Mouse (Mus musculus) forebrain, embryonic 14.5 days (tissue): ENCODE measurements around the gene Gm28048. TPM values are rescaled to one million over a fixed set of nuclear protein-coding genes. Genes with fewer than 3 reads are reported as not detected.
A peak's percentile ranks its signal among the peaks of the same experiment; 100 is the strongest.

ENCODE experiments used
- ATAC-seq: fragments of 200-750 bp; cut with Nextera tagmentation; 2 replicates; pipeline ENCODE4 v1.8.0; 2017; ENCODE audit warnings: mild to moderate bottlenecking, moderate library complexity
- DNase-seq: peaks from one replicate; pipeline ENCODE4 v3.0.0-alpha.2; 2015; ENCODE audit warnings: low spot score
- H3K27ac ChIP-seq: fragments of 300-500 bp; sonication (generic); 2 replicates; pipeline ENCODE4 v1.5.1; 2014; ENCODE audit warnings: low read depth, mild to moderate bottlenecking, control low read depth, low read length, moderate library complexity
- H3K27me3 ChIP-seq: fragments of 300-500 bp; sonication (generic); replicated peaks from 2 replicates; pipeline ENCODE4 v1.6.1; 2014; ENCODE audit warnings: low read length, control low read depth, mixed read lengths; ENCODE audit not compliant: control insufficient read depth, insufficient read depth
- H3K36me3 ChIP-seq: fragments of 300-500 bp; sonication (generic); 2 replicates; pipeline ENCODE4 v1.6.1; 2014; ENCODE audit warnings: low read length, control low read depth; ENCODE audit not compliant: control insufficient read depth, insufficient read depth
- H3K4me1 ChIP-seq: fragments of 300-500 bp; sonication (generic); 2 replicates; pipeline ENCODE4 v1.6.1; 2014; ENCODE audit warnings: antibody characterized with exemption, low read length, control low read depth; ENCODE audit not compliant: control insufficient read depth, insufficient read depth
- H3K4me2 ChIP-seq: fragments of 300-500 bp; sonication (generic); 2 replicates; pipeline ENCODE4 v1.6.1; 2014; ENCODE audit warnings: mild to moderate bottlenecking, control low read depth, low read length
- H3K4me3 ChIP-seq: fragments of 300-500 bp; sonication (generic); 2 replicates; pipeline ENCODE4 v1.5.1; 2014; ENCODE audit warnings: low read depth, low read length, control low read depth
- H3K9ac ChIP-seq: fragments of 300-500 bp; sonication (generic); 2 replicates; pipeline ENCODE4 v1.6.1; 2014; ENCODE audit warnings: mild to moderate bottlenecking, low read length, control low read depth, moderate library complexity
- H3K9me3 ChIP-seq: fragments of 300-500 bp; sonication (generic); replicated peaks from 2 replicates; pipeline ENCODE4 v1.6.1; 2016; ENCODE audit warnings: low read length, control low read depth, mixed read lengths; ENCODE audit not compliant: control insufficient read depth
- WGBS: fragments of 180-500 bp; shearing (Covaris S2); extraction: QIAGEN DNeasy Blood & Tissue Kit; methylation state at CpG from one replicate; pipeline ENCODE4 v1.1.7; 2014; 5-methylcytosine and 5-hydroxymethylcytosine counted together
- polyA plus RNA-seq: library from polyadenylated mRNA; unstranded; fragments of >200 nt; fragmentation: Nextera tagmentation; extraction: Ambion mirVana; gene quantifications from 2 replicates; pipeline ENCODE4 v1.2.1, GENCODE M21; 2014

Gm28048 gene
- polyA plus RNA-seq, 1 experiment from 2014 or later, result 4.3 TPM

DNA sequence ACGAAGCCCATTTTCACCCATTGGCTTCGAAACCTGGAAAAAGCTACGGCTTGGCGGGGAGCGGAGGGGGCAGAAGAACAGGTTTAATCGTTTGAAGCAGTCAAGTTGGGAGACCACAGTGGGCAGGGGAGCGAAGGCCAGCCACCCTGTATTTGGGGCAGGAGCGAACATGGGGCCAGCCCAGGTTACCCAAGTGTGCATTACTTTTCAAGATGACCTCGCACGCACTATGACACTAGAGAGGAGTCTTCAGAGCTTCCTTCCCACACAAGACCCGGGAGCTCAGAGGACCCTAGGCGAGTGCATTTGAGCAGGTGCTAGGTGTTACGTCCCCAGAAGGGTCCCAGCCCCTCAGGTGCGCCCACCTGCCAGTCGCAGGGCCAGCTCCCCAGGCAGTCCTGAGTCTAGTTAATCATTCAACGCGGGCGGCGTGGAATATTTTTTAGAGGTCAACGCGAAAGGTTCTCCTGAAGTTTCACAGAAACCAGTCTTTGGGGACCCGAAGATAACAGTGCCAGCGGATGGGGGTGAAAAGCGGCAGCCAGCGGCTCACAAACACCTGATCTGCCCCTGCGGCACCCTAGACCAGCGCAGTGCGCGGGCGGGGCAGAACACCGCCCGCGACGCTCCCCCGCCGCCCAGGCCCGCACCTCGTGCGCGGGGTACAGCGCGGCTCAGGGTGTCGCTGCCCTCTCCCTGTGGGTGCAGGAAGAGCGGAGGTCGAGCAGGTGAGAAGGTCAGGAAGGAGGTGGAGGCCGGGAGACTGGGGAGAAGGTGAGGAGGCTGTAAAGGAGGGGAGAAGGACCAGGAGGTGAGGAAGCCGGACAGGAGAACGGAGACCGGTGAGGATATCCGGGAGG is 123.2 kb downstream of the Gm28048 start:
- no peak overlapping the region for H3K27ac ChIP-seq
- peaks cover 14% of the 10 kb centered on the region for H3K4me1 ChIP-seq
- no peaks in the 10 kb centered on the region for H3K9me3 ChIP-seq
- H3K4me2 ChIP-seq, result peak overlapping the region; percentile 77
- H3K27me3 ChIP-seq, result peaks cover 39% of the 10 kb centered on the region
- ATAC-seq (peak; percentile 25), DNase-seq (no peak)
- H3K9ac ChIP-seq, result peak overlapping the region; percentile 64
- H3K36me3 ChIP-seq, result no peaks in the 10 kb centered on the region
- WGBS, result 1% methylated on average over 50 of the region's 50 CpGs
- H3K4me3 ChIP-seq, result peak overlapping the region; percentile 68

DNA sequence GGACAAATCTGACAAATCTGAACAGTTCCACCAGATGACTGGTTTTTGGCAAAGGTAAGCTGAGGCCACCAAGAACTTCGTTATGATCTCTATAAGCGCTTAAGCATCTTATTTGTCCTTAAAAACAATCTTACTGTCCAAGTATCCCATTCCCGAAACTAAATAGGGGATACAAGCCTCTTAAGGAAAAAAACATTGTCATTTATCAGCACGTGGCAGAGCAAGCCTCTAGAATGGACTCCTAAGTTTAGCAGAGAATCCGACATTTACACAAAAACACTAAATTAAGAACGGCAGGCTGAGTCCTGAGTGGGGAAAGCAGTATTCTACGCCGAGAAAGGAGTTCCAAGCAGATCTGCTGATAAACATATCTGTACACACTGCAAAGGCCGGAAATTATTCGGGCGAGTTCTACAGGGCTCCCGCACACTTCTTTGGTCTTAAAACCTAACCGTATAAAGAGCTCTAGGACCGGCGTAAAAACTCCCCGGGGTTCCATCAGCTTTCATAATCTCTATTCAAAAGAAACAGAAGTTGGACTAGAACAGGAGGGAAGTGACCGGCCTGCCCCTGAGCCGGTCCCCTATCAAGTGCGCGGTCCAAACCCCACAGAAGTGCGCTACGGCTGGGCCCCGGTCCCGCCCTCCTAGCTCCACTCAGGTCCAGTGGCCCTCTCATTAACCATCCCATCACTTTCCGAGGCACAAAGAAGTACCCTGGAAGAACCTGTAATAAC is 124.0 kb downstream of the Gm28048 start:
- peak overlapping the region; percentile 68; the same call in 1 of the 2 replicates for H3K4me3 ChIP-seq
- H3K27ac ChIP-seq, result no peak overlapping the region
- ATAC-seq (no peak), DNase-seq (no peak)
- peaks cover 39% of the 10 kb centered on the region for H3K27me3 ChIP-seq
- H3K36me3 ChIP-seq, result no peaks in the 10 kb centered on the region
- peak overlapping the region; percentile 77 for H3K4me2 ChIP-seq
- H3K9ac ChIP-seq, result no peak overlapping the region; the same call in 1 of the 2 replicates
- WGBS, result 16% methylated on average over 25 of the region's 25 CpGs
- peaks cover 14% of the 10 kb centered on the region for H3K4me1 ChIP-seq
- H3K9me3 ChIP-seq, result no peaks in the 10 kb centered on the region

DNA sequence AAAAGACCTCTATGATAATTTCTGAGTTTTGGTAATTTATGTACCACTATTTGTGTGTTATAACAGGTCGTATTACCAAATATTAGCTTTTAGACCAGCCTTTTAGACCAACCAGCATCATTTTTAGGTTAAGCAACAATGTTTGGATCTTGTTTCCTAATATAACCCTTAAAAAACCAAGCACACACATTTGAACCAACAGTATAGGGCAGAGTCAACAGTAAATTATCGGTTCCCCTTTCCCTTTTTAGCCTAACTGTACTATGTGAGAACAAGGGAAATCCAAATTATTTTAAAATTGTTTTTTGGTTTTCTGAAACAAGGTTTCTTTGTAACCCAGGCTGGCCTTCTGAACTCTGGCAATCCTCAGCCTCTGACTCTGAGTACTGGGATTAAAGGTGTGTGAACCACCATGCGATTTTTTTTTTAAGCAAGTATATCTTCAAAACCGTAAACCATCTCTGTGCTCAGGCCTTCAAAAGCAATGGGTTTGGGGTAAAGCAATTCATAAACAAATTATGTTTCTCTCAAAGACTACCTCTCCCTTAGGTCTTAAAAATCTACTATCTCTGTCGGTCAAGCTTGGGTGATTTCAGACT is 124.7 kb downstream of the Gm28048 start:
- H3K9ac ChIP-seq, result no peak overlapping the region
- no peak for DNase-seq
- H3K27ac ChIP-seq, result no peak overlapping the region
- WGBS, result 79% methylated on average over 5 of the region's 5 CpGs
- H3K4me2 ChIP-seq, result no peak overlapping the region
- peaks cover 14% of the 10 kb centered on the region for H3K4me1 ChIP-seq
- ATAC-seq, result no peak
- H3K27me3 ChIP-seq, result peaks cover 39% of the 10 kb centered on the region
- H3K9me3 ChIP-seq, result no peaks in the 10 kb centered on the region
- H3K4me3 ChIP-seq, result no peak overlapping the region
- H3K36me3 ChIP-seq, result no peaks in the 10 kb centered on the region

DNA sequence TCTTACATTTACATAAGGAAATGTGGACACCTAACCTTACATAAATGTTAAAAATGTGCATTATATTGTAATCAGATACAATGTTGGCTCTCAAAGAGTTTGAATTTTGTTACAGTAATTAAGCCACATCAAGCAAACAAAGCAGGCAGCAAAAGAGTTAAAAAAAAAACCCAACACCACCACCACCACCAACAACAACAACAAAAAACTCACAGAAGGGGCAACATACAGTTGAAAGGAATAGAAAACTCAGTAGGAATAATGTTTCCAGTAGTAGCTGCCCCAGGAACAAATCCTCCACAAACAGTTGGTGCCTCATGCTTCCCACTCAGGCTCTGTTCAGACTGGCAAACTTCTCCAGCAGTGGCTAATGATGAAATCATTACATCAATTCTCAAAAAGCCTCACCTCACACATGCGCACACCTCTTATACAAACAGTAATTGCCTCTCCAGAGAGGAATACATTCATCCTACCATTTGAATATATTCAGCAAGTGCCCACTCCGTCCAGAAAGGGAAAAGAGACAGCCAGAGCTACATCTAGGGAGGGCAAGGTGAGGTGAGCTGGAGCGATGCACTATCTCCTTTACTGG is 125.4 kb downstream of the Gm28048 start:
- H3K9ac ChIP-seq, result no peak overlapping the region
- no peaks in the 10 kb centered on the region for H3K9me3 ChIP-seq
- H3K4me2 ChIP-seq, result no peak overlapping the region
- ATAC-seq (no peak), DNase-seq (no peak)
- 79% methylated on average over 3 of the region's 3 CpGs for WGBS
- no peaks in the 10 kb centered on the region for H3K36me3 ChIP-seq
- peaks cover 36% of the 10 kb centered on the region for H3K27me3 ChIP-seq
- no peak overlapping the region for H3K4me3 ChIP-seq
- peaks cover 14% of the 10 kb centered on the region for H3K4me1 ChIP-seq
- no peak overlapping the region for H3K27ac ChIP-seq

DNA sequence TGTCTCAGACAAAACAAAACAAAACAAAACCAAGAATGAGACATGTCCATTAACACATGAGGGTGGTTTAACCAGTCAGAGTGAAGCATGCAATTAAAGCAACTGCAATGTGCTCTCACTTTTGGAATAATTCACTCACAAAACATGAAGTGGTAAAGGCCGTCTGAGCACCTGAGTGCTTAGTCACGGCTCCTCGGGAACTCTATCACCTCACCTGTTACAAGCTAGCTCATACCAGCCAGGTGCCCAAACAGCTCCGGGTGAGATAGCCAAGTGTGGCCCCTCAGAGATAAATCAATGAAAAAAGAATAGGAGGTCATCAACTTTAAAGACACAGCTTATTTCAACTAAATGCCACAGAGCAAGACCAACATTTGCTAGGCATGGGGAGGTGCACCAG is 127.3 kb downstream of the Gm28048 start:
- ATAC-seq (no peak), DNase-seq (no peak)
- 88% methylated on average over 4 of the region's 4 CpGs for WGBS
- no peak overlapping the region for H3K27ac ChIP-seq
- H3K9ac ChIP-seq, result no peak overlapping the region
- H3K4me2 ChIP-seq, result no peak overlapping the region
- H3K4me3 ChIP-seq, result no peak overlapping the region
- H3K36me3 ChIP-seq, result no peaks in the 10 kb centered on the region
- H3K9me3 ChIP-seq, result no peaks in the 10 kb centered on the region
- peaks cover 18% of the 10 kb centered on the region; the same call in 1 of the 2 replicates for H3K27me3 ChIP-seq
- H3K4me1 ChIP-seq, result peaks cover 7% of the 10 kb centered on the region

DNA sequence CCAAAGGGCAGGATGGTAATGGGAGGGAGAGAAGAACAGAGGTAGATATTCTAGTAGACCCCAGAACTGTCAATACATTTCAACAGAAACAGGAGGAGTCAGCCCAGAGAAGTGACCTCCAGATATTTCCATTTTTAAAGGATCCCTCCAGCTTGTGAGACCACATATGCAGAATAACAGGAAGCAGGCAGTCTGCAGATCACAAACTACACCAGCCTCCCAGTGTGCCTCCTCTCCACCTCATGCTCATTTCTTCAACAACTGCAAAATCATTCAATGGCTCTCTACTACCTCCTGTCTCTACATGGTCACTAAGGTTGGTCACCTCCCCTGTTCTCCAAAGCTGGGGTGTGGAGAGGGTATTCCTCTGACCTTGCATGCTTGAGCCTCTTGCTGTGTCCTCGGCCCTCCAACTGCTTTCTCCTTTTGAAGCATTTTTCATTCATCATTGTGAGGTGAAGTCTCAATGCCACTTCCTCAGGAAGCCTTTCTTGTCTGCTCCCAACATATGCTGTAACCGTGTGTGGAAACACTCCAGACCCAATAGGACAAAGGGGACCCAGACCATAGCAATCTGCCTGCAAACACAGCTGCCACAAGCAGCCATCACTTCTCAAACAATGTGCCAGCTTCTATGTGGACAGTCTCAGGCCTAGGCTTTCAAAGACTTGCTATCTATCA is 128.3 kb downstream of the Gm28048 start:
- Histone ChIP-seq H3K9me3 (no peaks in the 10 kb centered on the region), H3K36me3 (no peaks in the 10 kb centered on the region), H3K27me3 (peaks cover 12% of the 10 kb centered on the region; the same call in 1 of the 2 replicates), H3K4me3 (no peak overlapping the region), H3K4me2 (no peak overlapping the region), H3K9ac (no peak overlapping the region), H3K27ac (no peak overlapping the region), H3K4me1 (peaks cover 3% of the 10 kb centered on the region; the same call in 1 of the 2 replicates)
- WGBS, result 65% methylated on average over 2 of the region's 2 CpGs
- ATAC-seq (no peak), DNase-seq (no peak)

DNA sequence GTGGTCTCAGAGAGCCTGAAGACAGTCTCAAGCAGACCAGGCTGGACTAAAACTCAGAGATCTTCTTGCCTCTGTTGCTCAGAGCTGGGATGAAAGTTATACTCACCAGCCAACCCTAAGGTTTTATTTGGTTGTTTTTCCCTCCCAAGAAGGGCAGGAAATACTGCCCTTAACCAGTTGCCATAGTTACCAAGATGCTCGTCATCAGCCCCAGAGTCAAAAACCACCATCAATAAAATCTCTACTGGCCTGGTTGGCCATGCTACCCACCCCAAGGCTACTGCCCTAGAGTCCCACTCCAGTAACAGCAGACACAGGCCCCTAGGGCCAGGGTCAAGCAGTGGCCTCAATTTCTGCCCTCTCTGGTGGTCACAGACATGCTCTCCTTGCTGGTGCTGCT is 129.4 kb downstream of the Gm28048 start:
- ATAC-seq (no peak), DNase-seq (no peak)
- WGBS, result 65% methylated on average over 1 of the region's 1 CpGs

DNA sequence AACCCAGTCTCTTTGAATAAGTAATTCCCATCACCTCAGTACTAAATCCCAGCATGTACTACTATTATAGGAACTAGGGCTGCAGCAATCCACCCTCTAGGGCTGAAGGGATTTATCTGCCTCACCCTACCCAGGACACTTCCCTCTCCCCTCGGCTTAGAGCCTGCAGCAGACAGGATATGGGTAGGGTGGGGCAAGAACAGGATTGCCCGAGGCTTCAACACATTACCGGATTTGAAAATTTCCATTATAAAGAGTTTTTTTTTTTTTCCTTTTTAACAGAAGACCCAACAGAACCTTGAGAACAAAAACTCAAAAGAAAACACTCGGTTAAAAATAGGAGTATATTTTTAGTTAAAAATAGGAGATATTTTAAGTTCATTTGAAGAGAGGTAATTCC is 130.5 kb downstream of the Gm28048 start:
- Histone ChIP-seq H3K4me1 (no peaks in the 10 kb centered on the region), H3K4me2 (no peak overlapping the region), H3K9ac (no peak overlapping the region), H3K27ac (no peak overlapping the region), H3K36me3 (no peaks in the 10 kb centered on the region), H3K27me3 (peaks cover under 1% of the 10 kb centered on the region; the same call in 1 of the 2 replicates), H3K9me3 (no peaks in the 10 kb centered on the region), H3K4me3 (no peak overlapping the region)
- WGBS, result 48% methylated on average over 4 of the region's 4 CpGs
- ATAC-seq, result no peak
- no peak for DNase-seq

More for the DNA sequence above, 129.4 kb downstream of the Gm28048 start:
- Histone ChIP-seq H3K4me1 (no peaks in the 10 kb centered on the region), H3K9me3 (no peaks in the 10 kb centered on the region), H3K9ac (no peak overlapping the region), H3K4me3 (no peak overlapping the region), H3K4me2 (no peak overlapping the region), H3K36me3 (no peaks in the 10 kb centered on the region), H3K27ac (no peak overlapping the region), H3K27me3 (peaks cover 4% of the 10 kb centered on the region; the same call in 1 of the 2 replicates)
